Mouse (Mus musculus): ENCODE data around the gene Tk1. TPM values are rescaled to one million over a fixed set of nuclear protein-coding genes. Genes with fewer than 3 reads are reported as not detected.

The Tk1 gene
- total and polyA plus RNA-seq, 3 experiments, result 172 to 188 TPM; not detected in 1

- TF ChIP-seq UBTF (IDR thresholded peaks at IDR 0.05; ENCODE audit: borderline replicate concordance, insufficient read depth, low read depth, low read length) (no peak), CHD1 (IDR thresholded peaks at IDR 0.05; ENCODE audit: low read depth, low read length) (no peak), TAL1 (IDR thresholded peaks at IDR 0.05; ENCODE audit: low read length) (no peak), HCFC1 (IDR thresholded peaks at IDR 0.05; ENCODE audit: low read depth, low read length) (peak; percentile 47), CHD2 (IDR thresholded peaks at IDR 0.05; ENCODE audit: low read length) (no peak; the same call in 1 of the 2 replicates), RAD21 (IDR thresholded peaks at IDR 0.05; ENCODE audit: low read depth, low read length) (no peak), SIN3A (IDR thresholded peaks at IDR 0.05; ENCODE audit: low read length) (peak; percentile 74; the same call in 1 of the 2 replicates), NELFE (IDR thresholded peaks at IDR 0.05; ENCODE audit: low read depth, low read length) (peak; percentile 65), ZKSCAN1 (IDR thresholded peaks at IDR 0.05; ENCODE audit: low read depth, low read length) (no peak), E2F4 (IDR thresholded peaks at IDR 0.05; ENCODE audit: borderline replicate concordance, low read depth, low read length) (no peak), USF1 (IDR thresholded peaks at IDR 0.05; ENCODE audit: low read depth, low read length) (0 out of 2 replicates have a peak, but pooled peaks have one; percentile 6), NRF1 (IDR thresholded peaks at IDR 0.05; ENCODE audit: insufficient read depth, low read depth, low read length, poor library complexity, severe bottlenecking) (peak; percentile 19; the same call in 1 of the 2 replicates), MAFK (IDR thresholded peaks at IDR 0.05; ENCODE audit: borderline replicate concordance, low read depth, low read length) (no peak), MYB (IDR thresholded peaks at IDR 0.05; ENCODE audit: low read depth, low read length) (no peak), SMC3 (IDR thresholded peaks at IDR 0.05; ENCODE audit: low read depth, low read length) (0 out of 2 replicates have a peak, but pooled peaks have one; percentile 4), POLR2AphosphoS2 (IDR thresholded peaks at IDR 0.05; ENCODE audit: low read length) (no peak), POLR2AphosphoS5 (IDR thresholded peaks at IDR 0.05; ENCODE audit: borderline replicate concordance, low read depth, low read length) (no peak), RCOR1 (IDR thresholded peaks at IDR 0.05; ENCODE audit: low read depth, low read length) (no peak), JUND (IDR thresholded peaks at IDR 0.05; ENCODE audit: low read depth, low read length) (no peak), EP300 (IDR thresholded peaks at IDR 0.05; ENCODE audit: low read depth in 1 of 2, low read length in 2 of 2) (no peak; a peak in 1 of 4 replicates)
Observed at GRCm38 (mm10) chr11:117779434-117780198, 46.3 kb downstream of the Tk1 start (continued).

- H3K9me3 ChIP-seq (replicated peaks; ENCODE audit: insufficient read depth, low read length), result no peaks in the 10 kb centered on the region
- no peak for TF ChIP-seq MAZ (IDR thresholded peaks at IDR 0.05; ENCODE audit: low read depth, low read length)
- no peak for TF ChIP-seq CHD2 (IDR thresholded peaks at IDR 0.05; ENCODE audit: low read length)
- TF ChIP-seq MXI1 (IDR thresholded peaks at IDR 0.05; ENCODE audit: low read depth, low read length), result 0 out of 2 replicates have a peak, but pooled peaks have one; percentile 8
- peak; percentile 76 for DNase-seq (ENCODE audit: low read depth, low spot score)
Observed at GRCm38 (mm10) chr11:117778851-117779433, 47.0 kb downstream of the Tk1 start.

More at GRCm38 (mm10) chr11:117778851-117779433, 47.0 kb downstream of the Tk1 start:
- Histone ChIP-seq H3K27ac (ENCODE audit: control insufficient read depth, low read depth, low read length) (peak overlapping the region; percentile 96), H3K9ac (ENCODE audit: control insufficient read depth, low read depth, low read length, poor library complexity, severe bottlenecking) (peak overlapping the region; percentile 77), H3K27me3 (ENCODE audit: control insufficient read depth in 1 of 2, insufficient read depth in 2 of 2, low read length in 2 of 2) (no peaks in the 10 kb centered on the region), H3K36me3 (ENCODE audit: control insufficient read depth in 1 of 2, insufficient read depth in 2 of 2, low read length in 2 of 2) (no peaks in the 10 kb centered on the region; a peak in 2 of 4 replicates), H3K4me1 (ENCODE audit: control insufficient read depth in 1 of 2, insufficient read depth in 2 of 2, low read length in 2 of 2) (peaks cover 3 to 13% of the 10 kb centered on the region in 2 experiments; a peak in 2 of 4 replicates), H3K4me3 (ENCODE audit: control insufficient read depth in 1 of 2, insufficient read depth in 1 of 2, low read depth in 2 of 2, low read length in 2 of 2) (peak overlapping the region; percentile 67 to 74), H3K79me2 (ENCODE audit: control insufficient read depth, insufficient read depth, low read length, poor library complexity) (peaks cover 34% of the 10 kb centered on the region)

All from MEL (cell line).